Mouse (Mus musculus): ENCODE data around the gene Pex19.

Gene Pex19

DNA sequence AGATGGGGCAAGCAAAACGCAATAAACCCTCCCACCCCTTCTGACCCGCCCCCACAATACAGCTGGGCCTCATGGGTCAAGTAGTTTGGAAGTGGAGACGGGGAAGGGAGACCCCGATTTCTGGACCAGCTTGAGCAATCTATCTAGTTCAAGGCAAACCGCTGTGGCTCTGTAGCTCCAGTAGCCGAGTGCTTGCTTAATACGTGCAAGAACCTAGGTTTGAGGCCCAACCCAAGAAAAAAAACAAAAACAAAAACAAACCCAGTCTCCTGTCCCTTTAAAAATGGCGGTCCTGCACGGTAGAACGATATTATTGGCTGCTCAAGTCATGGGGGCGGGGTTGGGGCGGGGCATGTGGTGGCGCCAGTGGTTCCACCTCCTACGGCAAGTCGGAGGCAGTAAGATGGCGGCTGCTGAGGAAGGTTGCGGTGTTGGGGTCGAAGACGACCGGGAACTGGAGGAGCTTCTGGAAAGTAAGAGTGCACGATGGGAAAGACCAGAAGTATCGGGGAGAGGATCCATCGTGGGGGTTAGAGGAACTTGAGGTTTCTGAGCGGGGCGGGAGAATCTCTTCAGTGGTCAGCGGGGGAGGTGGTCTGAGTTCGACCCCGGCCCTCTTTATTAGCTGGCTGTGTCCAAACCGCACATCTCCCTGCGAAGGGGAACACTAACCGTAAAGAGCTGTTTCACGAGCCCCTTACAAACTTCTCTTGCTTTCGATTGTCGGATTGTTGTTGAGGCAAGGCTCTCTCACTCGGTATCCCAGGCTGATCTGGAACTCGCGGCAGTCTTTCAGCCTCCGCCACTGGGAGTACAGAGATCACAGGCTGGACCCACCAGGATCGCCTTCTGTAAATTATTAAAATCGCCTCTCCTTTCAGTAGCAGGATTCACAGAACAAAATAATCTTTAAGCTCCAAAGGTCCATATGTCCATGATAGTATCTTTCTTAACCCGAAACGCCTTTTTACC is at the start of gene Pex19:
Pex19 (plus strand) TSS at position 380 of the 972 bp plus-strand sequence.
- CTCF ChIA-PET, result interaction anchor here (0.6 kb wide), 1 partner anchor 364 kb away, joined by 4 read pairs; no protein-coding TSS in a partner anchor

GRCm38 (mm10) chr1:172077981-172078380 is 48.6 kb upstream of the Pex19 start:
- CTCF ChIA-PET, result no interaction called here

- CTCF ChIA-PET, result interaction anchor here (0.6 kb wide), 1 partner anchor 55 kb away, joined by 3 read pairs; no protein-coding TSS in a partner anchor
These were observed 44.3 kb upstream of the Pex19 start, which contains the start of the genes Copa and Ncstn for GRCm38 (mm10) chr1:172082101-172082898. Gene Copa (plus strand): TSS chr1:172082529. Gene Ncstn (minus strand): TSS chr1:172082795.

DNA sequence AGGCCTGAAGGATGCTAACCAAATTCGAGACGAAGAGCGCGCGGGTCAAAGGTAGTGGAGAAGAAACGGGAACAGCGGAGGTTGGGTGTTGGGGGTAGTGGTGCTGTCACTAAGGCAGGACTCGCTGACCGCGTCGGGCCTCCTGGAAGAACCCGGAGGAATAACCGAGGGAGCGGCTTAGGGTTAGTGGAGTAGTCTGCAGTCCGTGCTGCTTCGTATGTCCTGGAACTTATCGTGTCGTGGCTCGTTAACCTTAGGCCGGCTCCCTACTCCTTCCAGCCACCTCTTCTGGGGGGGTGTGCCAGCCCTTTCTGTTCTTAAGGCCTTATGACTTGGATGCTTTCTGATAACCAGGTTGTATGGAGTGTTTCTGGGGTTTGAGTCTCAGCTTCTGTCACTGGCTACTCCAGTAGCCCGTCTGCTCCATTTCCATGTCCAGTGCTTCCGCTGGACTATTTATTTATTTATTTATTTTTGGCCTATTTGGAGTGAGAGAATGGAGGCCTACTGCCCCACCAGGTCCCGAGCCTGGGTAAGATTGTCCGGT is 43.6 kb upstream of the Pex19 start:
- CTCF ChIA-PET, result interaction anchor here (0.6 kb wide), 1 partner anchor 56 kb away, joined by 3 read pairs; no protein-coding TSS in a partner anchor

GRCm38 (mm10) chr1:172093522-172093921 is 33.0 kb upstream of the Pex19 start:
- CTCF ChIA-PET, result no interaction called here

DNA sequence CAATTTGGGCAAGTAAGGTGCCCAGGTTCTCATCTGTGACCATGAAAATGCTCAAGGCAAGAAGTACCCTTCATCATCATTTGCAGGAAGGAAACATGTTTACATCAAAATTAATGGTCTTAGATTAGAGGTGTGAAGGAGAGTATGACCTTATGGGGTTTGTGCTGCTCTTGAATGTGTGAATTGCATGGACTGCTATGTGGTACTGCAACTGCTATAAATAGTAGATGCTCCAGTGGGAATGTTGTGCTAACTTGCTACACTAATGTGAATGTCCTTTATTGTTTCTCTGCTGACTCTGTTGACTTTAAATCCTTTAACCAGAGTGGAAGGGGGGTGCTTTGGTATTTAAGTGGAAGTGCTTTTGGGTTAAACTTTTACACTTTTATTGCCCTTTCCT is 32.3 kb upstream of the Pex19 start:
- CTCF ChIA-PET, result no interaction called here

DNA sequence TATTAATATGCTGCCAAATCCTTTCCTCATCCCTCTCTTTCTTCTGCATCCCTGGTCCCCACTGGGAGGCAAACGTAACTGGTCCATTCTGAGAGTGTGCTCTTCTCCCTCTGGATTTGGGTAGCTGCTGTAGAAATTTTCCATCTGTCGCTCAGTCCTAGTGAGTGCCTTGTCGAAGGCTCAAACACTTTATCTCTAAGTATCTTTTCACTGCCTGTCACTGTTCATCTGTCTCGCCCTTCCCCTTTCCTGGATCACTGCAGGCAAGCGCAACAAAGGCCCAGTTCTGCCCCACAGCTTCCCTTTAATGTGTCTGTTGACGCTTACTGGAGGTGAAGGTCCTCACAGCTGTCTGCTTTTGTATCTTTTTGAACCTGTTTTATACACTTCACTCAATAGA is 31.4 kb upstream of the Pex19 start:
- CTCF ChIA-PET, result interaction anchor here (0.5 kb wide), 1 partner anchor 21 kb away, joined by 3 read pairs; no protein-coding TSS in a partner anchor

- CTCF ChIA-PET, result no interaction called here
These were observed 27.1 kb upstream of the Pex19 start for GRCm38 (mm10) chr1:172099325-172100033.

DNA sequence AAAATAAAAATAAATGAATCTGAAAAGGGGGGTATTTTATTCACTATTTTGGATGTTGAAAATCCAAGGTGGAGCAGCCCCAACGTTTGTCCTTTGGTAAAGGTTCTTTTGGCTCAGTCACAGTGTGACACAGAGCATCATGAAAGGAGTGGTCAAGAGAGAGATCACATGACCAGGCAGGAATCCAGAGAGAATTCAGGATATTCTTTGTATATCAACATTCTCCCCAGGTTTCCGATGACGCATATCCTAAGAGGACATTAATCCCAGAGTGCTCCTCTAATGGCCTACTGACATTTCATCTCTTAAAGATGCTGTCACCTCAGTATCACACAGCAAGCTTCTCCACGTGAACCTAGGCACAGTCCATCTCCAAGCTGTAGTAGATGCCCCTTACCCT is 22.9 kb upstream of the Pex19 start:
- CTCF ChIA-PET, result interaction anchor here (0.6 kb wide), 1 partner anchor 211 kb away, joined by 6 read pairs; no protein-coding TSS in a partner anchor

DNA sequence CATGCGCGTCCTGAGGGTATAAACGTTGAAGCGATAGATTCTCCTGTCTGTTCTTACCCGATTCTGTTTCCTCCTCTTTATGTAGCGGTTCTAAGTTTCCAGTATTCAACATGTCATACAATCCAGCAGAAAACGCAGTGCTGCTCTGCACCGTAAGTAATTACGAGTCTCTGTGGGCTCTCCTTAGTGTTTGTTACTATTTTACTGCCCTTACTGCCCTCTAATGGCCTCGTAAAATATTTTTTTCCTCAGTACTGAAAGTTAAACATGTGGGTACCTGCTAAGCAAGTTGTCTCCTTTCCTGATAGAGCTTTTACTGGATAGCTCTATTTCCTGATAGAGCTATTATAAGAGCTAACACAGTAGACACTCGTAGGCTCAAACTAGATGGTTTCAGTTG is 21.5 kb upstream of the Pex19 start:
- CTCF ChIA-PET, result no interaction called here

- CTCF ChIA-PET, result interaction anchor here (0.7 kb wide), 1 partner anchor 29 kb away, joined by 3 read pairs; no protein-coding TSS in a partner anchor
These were observed 18.6 kb upstream of the Pex19 start for GRCm38 (mm10) chr1:172107777-172108477.

- CTCF ChIA-PET, result no interaction called here
These were observed 9.6 kb upstream of the Pex19 start for GRCm38 (mm10) chr1:172116948-172117347.

GRCm38 (mm10) chr1:172119100-172119499 is 7.5 kb upstream of the Pex19 start:
- CTCF ChIA-PET, result interaction anchor here (0.6 to 1.0 kb wide), 2 partner anchors 10 to 30 kb away, joined by 3 read pairs; no protein-coding TSS in a partner anchor

- CTCF ChIA-PET, result interaction anchor here (0.5 to 1.0 kb wide), 2 partner anchors 29 to 340 kb away, joined by 3 read pairs; no protein-coding TSS in a partner anchor
These were observed 6.8 kb upstream of the Pex19 start for GRCm38 (mm10) chr1:172119720-172120119.

DNA sequence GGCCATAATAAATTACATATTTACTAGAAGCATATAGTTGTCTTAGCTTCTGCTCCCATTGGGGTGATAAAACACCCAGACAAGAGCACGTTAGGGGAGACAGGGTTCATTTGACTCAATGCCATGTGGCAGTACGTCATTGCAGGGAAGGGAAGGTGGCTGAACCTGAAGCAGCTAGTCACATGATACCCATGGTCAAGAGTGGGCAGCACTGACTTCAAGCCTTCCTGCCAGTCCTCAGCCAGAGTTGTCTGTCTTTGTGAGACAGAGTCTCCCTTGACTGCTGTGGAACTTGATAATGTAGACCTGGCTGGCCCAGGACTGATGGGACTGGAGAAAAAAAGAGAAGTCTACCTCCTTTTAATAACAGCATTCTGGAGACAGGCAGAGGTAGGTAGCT is 3.9 kb upstream of the Pex19 start:
- CTCF ChIA-PET, result no interaction called here

GRCm38 (mm10) chr1:172124572-172124971 is 2.0 kb upstream of the Pex19 start:
- CTCF ChIA-PET, result no interaction called here

DNA sequence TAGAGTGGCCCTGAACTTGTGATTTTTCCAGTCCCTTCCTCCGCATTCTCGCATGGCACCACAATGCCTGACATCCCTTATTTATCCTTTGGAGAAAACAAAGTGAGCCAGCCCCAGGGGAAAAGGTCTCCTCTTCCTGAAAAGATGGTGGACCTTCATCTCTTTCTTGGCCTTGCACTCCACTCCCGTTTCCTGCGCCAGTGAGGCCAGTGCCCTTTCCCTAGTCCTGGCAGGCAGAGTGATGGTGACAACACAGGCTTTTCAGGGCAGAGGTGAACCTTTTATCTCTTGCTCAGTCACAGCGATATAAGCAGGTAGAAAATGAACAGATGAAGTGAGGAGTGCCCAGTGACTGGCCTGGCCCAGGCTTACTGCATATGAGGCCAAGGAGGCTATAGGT is 932 bp downstream of the Pex19 start:
- CTCF ChIA-PET, result interaction anchor here (1.3 kb wide), 1 partner anchor 12 kb away, joined by 3 read pairs; no protein-coding TSS in a partner anchor

- CTCF ChIA-PET, result interaction anchor here (0.7 to 1.3 kb wide), 2 partner anchors 13 to 56 kb away, joined by 3 to 5 read pairs; no protein-coding TSS in a partner anchor
These were observed 2.0 kb downstream of the Pex19 start for GRCm38 (mm10) chr1:172128563-172128962.

DNA sequence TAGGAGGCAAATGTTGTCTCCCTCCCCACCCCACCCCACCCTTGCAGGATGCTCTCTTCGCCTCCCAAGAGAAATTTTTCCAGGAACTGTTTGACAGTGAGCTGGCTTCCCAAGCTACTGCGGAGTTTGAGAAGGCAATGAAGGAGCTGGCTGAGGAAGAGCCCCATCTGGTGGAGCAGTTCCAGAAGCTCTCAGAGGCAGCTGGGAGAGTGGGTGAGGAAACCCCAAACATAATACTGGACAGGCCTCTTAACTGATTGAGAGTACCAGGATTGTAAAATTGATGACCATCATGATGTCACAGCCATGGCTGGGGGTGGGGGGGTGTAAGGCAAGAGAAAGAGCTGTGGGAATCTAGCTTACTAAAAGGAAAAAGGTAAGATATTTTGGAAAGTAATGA is 2.6 kb downstream of the Pex19 start:
- CTCF ChIA-PET, result interaction anchor here (0.6 to 0.7 kb wide), 2 partner anchors 10 to 17 kb away, joined by 3 to 9 read pairs; no protein-coding TSS in a partner anchor

DNA sequence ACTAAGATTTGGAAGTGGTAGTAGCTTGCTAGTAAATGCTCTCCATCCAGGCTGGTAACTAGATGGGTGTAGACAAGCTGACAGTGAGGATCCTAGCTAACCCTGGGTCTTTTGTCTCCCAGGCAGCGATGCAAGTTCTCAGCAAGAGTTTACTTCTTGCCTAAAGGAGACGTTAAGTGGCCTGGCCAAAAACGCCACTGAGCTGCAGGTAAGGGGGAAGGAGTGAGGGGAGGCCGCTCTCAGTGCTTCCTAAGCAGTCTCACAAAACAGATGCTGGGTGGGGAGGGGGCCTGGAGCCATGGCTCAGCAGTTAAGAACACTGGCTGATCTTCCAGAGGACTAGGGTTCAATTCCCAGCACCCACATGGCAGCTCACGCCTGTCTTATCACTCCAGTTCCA is 3.2 kb downstream of the Pex19 start:
- CTCF ChIA-PET, result interaction anchor here (0.7 kb wide), 1 partner anchor 11 kb away, joined by 3 read pairs; no protein-coding TSS in a partner anchor
